Mouse (Mus musculus) adrenal gland (tissue): ENCODE measurements around the gene Tmem150c.

ENCODE experiments used
- intact Hi-C: fragments of 180-260 bp; cut with DNase I; formaldehyde crosslinking; loops from one replicate; pipeline ENCODE4 v1.15.1; 2025

Tmem150c gene

DNA sequence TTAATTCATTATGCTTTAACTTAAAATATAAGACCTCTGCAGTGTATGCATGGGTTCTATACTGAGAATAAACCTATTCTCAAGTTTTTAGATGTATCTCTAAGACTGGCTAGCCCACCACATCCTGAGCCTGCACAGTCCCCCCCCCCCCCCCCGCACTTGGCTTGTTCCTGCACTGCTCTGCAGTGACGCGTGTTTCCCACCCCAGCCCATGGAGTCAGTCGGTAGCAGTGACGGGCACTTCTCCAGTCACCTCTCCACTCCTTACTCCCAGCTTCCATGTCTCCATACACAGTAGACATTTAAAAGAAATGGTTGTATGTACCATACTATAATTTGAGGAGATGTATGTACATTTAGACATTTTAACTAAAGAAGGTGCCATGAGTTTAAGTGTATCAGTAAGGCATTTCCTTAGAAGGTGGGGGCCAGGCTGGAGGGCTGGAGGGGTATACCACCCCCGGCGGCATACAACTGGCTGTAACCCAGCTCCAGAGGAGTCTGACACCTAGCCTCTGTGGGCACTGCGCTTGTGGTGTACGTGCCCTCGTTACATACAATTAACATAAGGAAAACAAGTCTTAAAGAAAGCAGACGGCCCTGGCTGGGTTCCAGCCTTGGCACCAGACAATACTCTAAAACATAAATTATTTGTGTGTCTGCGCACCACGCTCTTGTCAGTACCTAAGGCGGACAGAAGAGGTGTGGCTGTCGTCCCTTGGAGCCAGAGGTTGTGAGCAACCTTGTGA lies 102.0 kb downstream of the Tmem150c start:
- intact Hi-C loops = no loop called here

- intact Hi-C loops = no loop called here
Measured at GRCm38 (mm10) chr5:100055866-100056369, 103.7 kb downstream of the Tmem150c start.

- intact Hi-C loops = no loop called here
Measured at GRCm38 (mm10) chr5:100054807-100055547, 104.6 kb downstream of the Tmem150c start.

DNA sequence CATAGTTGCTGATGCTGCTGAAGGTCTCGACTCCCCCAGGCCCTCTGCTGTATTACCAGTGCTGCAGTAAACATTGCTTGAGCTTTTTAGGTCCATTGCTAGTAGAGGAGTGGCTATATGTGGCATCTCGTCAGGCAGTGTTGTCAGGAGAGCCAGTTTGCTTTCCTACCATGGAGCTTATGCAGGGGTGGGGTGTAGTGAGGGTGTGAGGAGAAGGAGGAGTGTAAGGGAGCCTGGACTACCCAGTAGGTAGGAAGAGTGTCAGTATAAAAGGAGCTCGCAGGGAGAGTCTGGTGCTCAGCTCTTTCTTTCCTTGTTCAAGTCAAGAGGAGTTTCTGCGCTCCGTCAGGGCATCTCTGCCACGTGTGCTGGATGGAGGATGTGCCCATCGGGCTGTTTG lies 106.9 kb downstream of the Tmem150c start:
- intact Hi-C loops = no loop called here

GRCm38 (mm10) chr5:100049904-100050303 lies 109.7 kb downstream of the Tmem150c start:
- intact Hi-C loops = no loop called here

DNA sequence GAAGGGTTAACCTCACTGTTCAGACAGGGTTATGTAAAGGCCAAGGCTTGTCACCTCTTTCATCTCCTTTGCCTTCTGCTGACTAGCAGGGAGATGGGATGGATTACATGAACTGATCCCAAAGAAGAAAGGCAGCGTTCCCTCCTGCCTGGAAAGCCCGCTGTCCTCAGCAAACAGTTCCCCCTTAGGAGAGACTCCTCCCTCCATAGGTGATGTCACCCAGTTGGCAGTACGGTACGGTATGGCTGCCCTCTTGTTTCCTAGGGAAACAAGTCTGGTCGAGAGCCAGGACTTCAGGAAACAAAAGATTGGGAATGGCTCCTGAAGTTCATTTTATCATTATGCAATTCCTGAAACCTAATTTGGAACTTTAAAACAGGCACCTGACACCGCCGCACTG lies 111.7 kb downstream of the Tmem150c start:
- intact Hi-C loops = no loop called here

- intact Hi-C loops = no loop called here
Measured at GRCm38 (mm10) chr5:100047143-100047640, 112.4 kb downstream of the Tmem150c start.

- intact Hi-C loops = no loop called here
Measured at GRCm38 (mm10) chr5:100046096-100046495, 113.5 kb downstream of the Tmem150c start.

DNA sequence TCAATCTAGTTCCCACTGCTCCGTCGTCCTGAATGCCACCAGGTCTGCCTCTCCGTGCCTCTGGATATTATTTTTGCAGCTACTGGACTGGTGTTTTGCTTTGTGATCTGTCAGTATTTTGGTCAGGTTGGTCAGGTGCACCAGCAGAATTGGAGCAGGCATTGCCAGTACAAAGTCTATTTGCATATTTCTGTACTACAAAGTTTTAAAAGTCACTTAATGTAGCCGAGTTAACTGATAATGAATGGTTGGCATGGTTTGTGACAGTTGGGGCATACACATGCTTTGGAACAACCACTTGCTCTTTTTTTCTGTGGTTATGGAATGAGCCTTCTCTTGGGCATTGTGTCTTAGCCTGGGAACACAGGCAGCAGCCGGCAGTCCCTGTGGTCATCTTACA lies 115.0 kb downstream of the Tmem150c start:
- intact Hi-C loops = no loop called here

DNA sequence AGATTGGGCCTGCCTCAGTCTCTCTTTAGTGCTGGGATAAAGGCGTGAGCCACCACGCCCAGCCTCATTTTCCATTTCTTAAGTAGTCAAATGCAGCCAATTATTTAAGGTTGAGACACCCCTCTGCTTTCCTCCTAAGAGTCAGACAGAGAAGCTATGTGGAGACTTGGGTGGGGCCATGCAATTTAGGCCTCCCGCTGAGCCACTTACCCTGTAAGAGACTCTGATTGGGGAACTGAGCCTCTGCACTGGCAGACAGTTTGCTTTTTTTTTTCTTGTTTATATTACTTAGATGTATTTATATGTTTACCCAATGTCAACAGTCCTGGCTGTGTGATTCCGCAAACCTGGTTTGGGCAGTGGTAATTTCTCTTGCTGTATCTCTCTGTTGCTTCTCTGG lies 115.6 kb downstream of the Tmem150c start:
- intact Hi-C loops = no loop called here

DNA sequence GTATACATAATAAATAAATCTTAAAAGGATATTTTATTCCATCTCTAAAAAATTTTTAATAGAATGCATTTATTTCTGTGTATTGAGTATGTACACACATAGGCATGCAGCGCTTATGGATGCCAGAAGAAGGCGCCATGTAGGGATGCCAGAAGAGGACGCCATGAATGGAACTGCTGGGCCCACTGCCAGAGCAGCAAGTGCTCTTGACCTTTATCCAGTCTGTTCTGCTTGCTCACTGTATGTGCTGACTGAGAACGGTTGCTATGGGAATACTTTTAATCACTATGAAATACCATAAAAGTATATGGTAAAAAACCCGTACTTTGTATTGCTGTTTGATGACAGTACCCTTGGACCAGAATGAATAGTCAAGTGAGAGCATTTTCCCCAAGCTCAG lies 116.2 kb downstream of the Tmem150c start:
- intact Hi-C loops = no loop called here

DNA sequence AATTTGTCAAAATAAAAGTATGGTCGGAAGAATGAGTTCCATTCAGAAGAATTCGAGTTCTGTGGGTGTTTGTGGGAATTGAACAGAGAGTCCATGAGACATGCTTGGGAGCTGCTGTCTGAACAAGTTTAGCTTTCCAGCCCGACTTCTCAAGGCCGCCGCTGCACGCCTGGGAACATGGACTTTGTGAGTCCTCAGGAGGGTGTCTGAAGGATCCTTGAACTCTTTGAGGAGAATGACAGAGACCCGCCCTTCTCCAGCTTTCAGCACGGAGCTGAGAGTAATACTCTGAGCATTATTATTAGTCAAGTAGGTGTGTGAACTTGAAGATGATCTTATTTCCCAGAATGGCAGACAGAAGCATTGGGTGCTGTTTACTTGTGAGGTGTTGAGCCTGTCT lies 117.1 kb downstream of the Tmem150c start:
- intact Hi-C loops = no loop called here

- intact Hi-C loops = no loop called here
Measured at GRCm38 (mm10) chr5:100041272-100041671, 118.3 kb downstream of the Tmem150c start.

- intact Hi-C loops = no loop called here
Measured at GRCm38 (mm10) chr5:100040281-100040784, 119.3 kb downstream of the Tmem150c start.

- intact Hi-C loops = loop anchor here (1.0 to 5.0 kb wide), 2 partner anchors 60 to 112 kb away; partner anchors contain the start of gene 4930524J08Rik
Measured at GRCm38 (mm10) chr5:100039602-100040142, 119.9 kb downstream of the Tmem150c start, which contains the start of the genes Hnrnpdl and Enoph1. Gene Hnrnpdl (minus strand): TSS chr5:100039664. Gene Enoph1 (plus strand): TSS chr5:100039985.

GRCm38 (mm10) chr5:100038714-100039601 lies 120.7 kb downstream of the Tmem150c start:
- intact Hi-C loops = loop anchor here (1.0 to 5.0 kb wide), 2 partner anchors 60 to 112 kb away; partner anchors contain the start of gene 4930524J08Rik

- intact Hi-C loops = loop anchor here (5.0 kb wide), 1 partner anchor 111 kb away; no protein-coding TSS in a partner anchor
Measured at GRCm38 (mm10) chr5:100037965-100038713, 121.5 kb downstream of the Tmem150c start.

DNA sequence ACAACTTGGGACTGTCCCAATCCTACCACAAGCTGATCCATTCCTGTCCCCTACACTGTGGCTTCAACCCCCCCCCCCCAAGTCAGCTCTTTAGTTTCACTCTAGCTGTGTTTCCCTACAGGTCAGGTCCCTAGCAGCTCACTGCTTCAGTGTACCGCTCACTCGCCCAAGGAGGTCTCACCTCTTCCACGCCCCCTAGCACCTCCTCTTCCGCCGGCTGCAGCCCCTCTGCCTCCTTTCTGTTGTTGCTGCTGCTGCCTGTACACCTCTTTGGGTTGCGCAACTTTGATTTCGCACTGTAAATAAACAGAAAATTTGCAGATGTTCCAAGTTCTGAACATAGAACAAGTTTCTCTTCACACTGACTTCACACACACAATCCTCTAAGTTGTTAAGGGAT lies 122.9 kb downstream of the Tmem150c start:
- intact Hi-C loops = loop anchor here (5.0 kb wide), 1 partner anchor 109 kb away; no protein-coding TSS in a partner anchor

GRCm38 (mm10) chr5:100035950-100036349 lies 123.7 kb downstream of the Tmem150c start:
- intact Hi-C loops = loop anchor here (5.0 kb wide), 1 partner anchor 109 kb away; no protein-coding TSS in a partner anchor
